Mouse (Mus musculus): ENCODE measurements around the gene Olfr24.
"Not testable (repeated sequence)": the region's sequence is repeated elsewhere in the genome, so short reads cannot be mapped to it uniquely, and the experiment has no call there.

Olfr24 gene

GRCm38 (mm10) chr9:18763896-18764295 lies at the start of gene Olfr24:
Gene Olfr24 (minus strand): TSS chr9:18763996.
- DNase-seq (ENCODE audit: low read depth, low spot score) = no peak

- no peak for DNase-seq (ENCODE audit: low read depth, low spot score)
Observed at GRCm38 (mm10) chr9:18785316-18785715, 21.5 kb upstream of the Olfr24 start.

- no peak for DNase-seq (ENCODE audit: low read depth, low spot score)
Observed at GRCm38 (mm10) chr9:18779476-18779875, 15.7 kb upstream of the Olfr24 start.

- no peak for DNase-seq (ENCODE audit: low read depth, low spot score)
Observed at GRCm38 (mm10) chr9:18778981-18779380, 15.2 kb upstream of the Olfr24 start.

- no peak for DNase-seq (ENCODE audit: low read depth, low spot score)
Observed at GRCm38 (mm10) chr9:18755595-18755994, 8.2 kb downstream of the Olfr24 start.

GRCm38 (mm10) chr9:18744639-18745038 lies 19.2 kb downstream of the Olfr24 start:
- peak; percentile 0 for DNase-seq (ENCODE audit: low read depth, low spot score)

- not testable (repeated sequence) for DNase-seq (ENCODE audit: low read depth, low spot score)
Observed at GRCm38 (mm10) chr9:18734177-18734576, 29.6 kb downstream of the Olfr24 start.

GRCm38 (mm10) chr9:18722712-18723099 lies 41.1 kb downstream of the Olfr24 start:
- DNase-seq (ENCODE audit: low read depth, low spot score) = no peak

- no peak for DNase-seq (ENCODE audit: low read depth, low spot score)
Observed at GRCm38 (mm10) chr9:18721931-18722711, 41.7 kb downstream of the Olfr24 start.

- no peak for DNase-seq (ENCODE audit: low read depth, low spot score)
Observed at GRCm38 (mm10) chr9:18721011-18721410, 42.8 kb downstream of the Olfr24 start.

GRCm38 (mm10) chr9:18705628-18706027 lies 58.2 kb downstream of the Olfr24 start:
- no peak for DNase-seq (ENCODE audit: low read depth, low spot score)

Data from retina, adult 2 months (tissue).